Mouse (Mus musculus) frontal cortex, adult (tissue): ENCODE data around the gene Serpina9.
A peak's percentile ranks its signal among the peaks of the same experiment; 100 is the strongest.

Experiments
- ATAC-seq: cut with Nextera tagmentation; 2 replicates; pipeline ENCODE4 v1.9.2; 2017; ENCODE audit warnings: mild to moderate bottlenecking, moderate library complexity, mixed read lengths; ENCODE audit not compliant: low TSS enrichment

Serpina9 gene

DNA sequence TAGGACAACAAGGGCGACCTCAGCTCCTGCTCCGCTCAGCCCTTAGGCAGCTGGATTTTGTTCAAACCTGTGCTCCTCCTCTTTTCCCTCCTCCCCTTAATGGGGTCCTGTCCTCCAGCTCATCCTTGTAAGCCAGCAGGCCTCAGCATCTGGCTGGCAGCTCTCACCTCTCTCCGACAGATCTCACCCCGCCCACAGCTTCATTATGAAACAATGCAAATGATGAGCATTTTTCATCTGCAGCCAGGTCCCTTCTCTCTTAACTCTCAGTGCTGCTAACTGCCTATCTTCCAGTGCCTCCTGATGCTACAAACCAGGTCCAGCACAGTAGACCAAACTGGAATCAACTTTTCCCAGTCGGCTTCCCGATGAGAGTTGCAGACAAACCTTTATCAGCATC lies at the start of gene Serpina9:
TSS of gene Serpina9 (minus strand) at position 136 of the 400 bp plus-strand sequence.
- peak; percentile 82 for ATAC-seq

DNA sequence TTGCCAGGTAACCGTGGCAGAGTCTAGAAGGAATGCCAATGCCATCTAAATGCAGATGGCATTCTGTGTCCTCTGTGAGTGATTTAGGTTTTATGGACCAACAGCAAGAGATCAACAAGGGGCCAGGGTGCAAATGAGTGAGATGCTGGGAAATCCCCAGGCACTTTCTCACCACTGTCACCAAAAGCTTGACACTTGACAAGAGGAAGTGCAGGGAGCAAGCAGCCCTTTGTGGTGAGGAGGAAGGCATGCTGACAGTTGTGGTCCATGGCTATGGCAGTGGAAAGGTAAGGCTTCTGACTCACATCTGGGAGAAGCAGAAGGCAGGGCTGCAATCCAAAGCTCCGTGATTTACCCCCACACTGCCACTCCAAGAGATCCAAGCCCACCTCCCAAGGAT lies 48.3 kb upstream of the Serpina9 start:
- ATAC-seq: no peak

- peak; percentile 50 for ATAC-seq
These were observed 46.6 kb upstream of the Serpina9 start for GRCm38 (mm10) chr12:104060126-104060525.

DNA sequence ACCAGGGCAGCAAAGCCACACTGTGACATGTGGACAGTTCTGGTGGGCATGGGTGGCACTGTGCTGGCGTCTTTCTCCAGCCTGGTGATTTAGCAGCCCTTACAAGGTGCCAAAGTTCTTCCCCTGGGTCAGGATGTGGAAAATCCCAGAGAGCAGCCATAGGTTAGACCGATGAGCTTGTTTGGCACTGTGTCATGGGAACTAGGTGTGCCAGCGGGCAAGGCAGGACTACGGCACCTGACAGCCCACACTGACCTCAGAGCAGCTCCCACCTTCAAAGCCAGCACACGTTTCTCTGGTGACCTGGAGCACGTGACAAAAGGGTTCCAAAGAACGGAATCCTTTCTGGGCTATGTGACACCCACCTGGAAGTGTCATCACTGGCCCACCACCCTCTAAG lies 44.0 kb upstream of the Serpina9 start:
- no peak for ATAC-seq

DNA sequence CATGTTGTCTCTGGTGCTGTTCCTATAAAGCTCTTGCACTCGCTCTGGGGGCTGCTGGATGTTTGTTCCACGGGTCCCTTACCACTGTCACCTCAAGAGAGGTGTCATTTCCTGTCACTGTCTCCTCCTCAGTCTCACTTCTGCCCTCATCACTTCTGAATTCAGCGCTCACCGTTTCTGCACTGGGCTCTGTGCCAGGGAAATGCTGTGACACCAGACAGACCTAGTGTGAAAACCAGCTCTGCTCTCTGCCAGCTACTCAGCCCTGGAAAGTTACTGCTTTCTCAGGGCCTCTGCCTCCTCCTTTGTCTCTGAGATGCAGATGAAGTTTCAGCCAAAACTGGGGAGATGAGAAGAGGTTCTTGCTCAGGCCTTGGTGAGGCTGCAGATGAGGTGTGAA lies 43.5 kb upstream of the Serpina9 start:
- ATAC-seq: peak; percentile 88

- no peak for ATAC-seq
These were observed 42.2 kb upstream of the Serpina9 start for GRCm38 (mm10) chr12:104055755-104056154.

GRCm38 (mm10) chr12:104053995-104054394 lies 40.4 kb upstream of the Serpina9 start:
- ATAC-seq: no peak

DNA sequence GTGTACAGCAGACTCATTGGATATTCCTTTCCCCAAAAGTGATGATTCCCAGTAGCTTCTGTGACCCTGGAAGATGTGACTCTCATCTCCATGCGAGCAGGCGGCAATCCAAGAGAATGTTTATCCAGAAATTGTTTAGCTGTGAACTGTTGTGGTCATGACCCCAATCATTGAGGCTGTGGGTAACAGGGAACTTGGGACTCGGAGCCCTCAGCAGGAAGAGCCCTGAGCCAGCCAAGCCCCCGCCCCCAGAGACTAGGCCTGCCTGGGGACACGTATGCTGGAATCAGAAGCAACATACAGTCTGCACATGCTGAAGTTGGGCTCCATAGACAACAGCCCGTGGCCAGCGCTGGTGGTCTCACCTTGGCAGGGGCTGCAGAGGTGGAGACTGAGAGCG lies 32.2 kb upstream of the Serpina9 start:
- ATAC-seq: no peak

DNA sequence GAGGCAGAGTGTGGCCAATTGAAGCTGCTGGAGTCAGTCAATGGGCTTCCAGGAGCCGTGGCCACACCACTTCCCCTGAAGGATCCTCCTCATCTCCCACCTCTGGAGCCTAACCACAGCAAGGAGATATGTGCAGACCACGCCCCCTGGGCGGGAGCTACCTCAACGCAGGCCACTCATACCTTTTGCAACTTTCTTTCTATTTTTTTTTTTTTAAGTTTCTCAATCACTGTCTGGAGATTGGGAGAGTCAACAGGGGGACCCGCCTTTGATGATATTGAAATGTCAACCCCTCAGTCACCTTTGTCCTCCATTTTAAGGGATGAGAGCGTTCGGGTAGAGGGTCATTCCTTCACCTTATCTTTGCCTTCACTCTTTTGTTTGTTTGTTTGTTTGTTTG lies 30.8 kb upstream of the Serpina9 start, which contains the start of gene Serpina12:
TSS of gene Serpina12 (minus strand) at position 101 of the 400 bp plus-strand sequence.
- ATAC-seq: no peak

DNA sequence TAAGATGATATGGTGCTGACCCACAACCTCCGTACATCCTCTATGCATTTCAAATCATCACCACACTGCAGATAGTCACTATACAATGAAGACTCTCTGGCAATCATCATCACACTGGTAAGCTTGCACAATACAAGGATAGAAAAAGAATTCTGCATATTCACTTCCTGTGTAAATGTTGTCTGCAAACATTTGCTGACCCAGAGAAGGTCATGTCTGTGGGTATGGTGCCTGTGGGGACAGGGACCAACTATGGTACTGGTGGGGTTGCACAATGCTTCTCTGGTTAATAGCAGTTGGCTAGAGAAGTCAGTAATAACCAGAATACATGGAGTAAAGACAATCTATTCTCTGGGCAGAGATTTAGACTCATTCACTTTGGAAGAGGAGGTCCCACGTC lies 29.2 kb upstream of the Serpina9 start:
- no peak for ATAC-seq

DNA sequence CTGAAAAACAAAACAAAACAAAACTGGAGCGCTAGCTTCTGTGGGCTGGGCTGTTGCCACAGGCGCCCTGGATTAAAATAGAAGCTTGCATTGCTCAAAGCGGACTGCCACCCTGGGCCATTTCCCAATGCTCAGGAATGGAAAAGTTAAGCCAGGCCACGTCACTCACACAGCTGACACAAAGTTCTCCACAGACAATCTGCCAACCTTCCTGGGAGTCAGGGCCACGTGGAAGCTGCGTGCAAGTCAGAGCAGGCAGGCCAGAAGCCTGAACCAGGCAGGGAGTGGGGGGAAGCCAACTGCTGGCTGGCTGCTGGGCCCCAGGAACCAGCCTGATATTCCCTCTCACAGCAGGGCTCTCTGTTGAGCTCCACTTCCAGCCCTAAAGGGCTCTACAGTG lies 27.8 kb upstream of the Serpina9 start:
- peak; percentile 47; the same call in 1 of the 2 replicates for ATAC-seq

DNA sequence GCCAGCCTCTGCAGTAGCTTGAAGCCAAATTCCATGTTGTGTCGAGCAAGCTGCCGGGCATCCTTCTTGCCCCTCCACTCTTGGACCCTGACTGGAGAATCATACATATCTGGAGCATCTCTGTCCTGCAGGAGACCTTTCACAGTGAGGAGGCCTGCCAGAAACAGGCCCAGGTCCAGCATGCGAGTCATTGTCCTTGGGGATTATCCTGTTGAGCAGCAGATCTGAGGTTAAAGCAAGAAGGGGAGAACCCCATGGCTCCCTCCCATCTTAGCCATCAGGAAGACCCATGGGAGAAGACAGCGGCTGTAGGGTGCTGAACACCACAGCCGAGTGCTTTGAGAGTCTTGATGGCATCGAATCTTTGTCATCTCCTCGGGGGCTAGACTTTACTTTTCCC lies 24.6 kb upstream of the Serpina9 start:
- ATAC-seq: no peak

- no peak for ATAC-seq
These were observed 20.2 kb upstream of the Serpina9 start for GRCm38 (mm10) chr12:104033752-104034151.

DNA sequence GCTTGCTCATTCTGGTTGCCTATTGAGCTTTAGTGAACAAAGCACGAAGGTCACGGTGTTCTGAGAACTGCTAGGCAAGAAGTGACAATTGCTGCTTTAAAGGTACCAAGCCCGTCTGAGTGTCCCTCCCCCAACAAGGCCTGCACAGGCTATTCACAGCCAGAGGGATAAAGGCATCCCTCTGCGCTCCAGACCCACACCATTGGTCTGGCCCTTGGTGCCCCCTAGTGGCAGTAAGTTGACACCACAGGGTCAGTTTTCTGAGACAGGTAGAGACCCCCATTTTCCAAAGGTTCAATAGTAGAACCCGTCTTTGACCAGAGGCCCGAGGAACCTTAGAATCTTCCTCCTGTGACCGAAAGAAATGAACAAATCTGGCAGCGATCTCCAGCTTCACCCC lies 16.4 kb upstream of the Serpina9 start:
- no peak for ATAC-seq

DNA sequence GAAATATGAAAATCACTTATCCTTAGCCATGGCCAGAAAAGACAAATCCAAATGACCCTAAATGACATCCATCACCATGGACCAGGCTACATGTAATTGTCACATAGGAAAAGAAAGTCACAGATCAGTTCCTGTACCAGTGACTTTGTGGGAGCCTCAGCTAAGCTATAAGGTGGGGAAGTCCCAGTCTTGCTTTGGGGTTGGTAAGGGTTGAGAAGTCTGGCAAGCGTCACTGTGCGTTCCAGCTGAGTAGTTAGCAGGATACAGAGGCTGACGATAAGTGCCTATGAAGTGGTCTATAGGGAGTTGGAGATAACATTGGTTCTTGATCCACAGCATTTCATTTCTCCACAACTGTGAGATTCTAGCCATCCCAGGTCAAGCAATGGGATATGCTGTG lies 1.7 kb upstream of the Serpina9 start:
- no peak for ATAC-seq

- no peak for ATAC-seq
These were observed 8.9 kb downstream of the Serpina9 start for GRCm38 (mm10) chr12:104004689-104005088.

- ATAC-seq: no peak
These were observed 10.3 kb downstream of the Serpina9 start for GRCm38 (mm10) chr12:104003238-104003612.

GRCm38 (mm10) chr12:104002569-104003237 lies 10.9 kb downstream of the Serpina9 start:
- no peak for ATAC-seq

GRCm38 (mm10) chr12:104000594-104000993 lies 13.0 kb downstream of the Serpina9 start:
- ATAC-seq: no peak

DNA sequence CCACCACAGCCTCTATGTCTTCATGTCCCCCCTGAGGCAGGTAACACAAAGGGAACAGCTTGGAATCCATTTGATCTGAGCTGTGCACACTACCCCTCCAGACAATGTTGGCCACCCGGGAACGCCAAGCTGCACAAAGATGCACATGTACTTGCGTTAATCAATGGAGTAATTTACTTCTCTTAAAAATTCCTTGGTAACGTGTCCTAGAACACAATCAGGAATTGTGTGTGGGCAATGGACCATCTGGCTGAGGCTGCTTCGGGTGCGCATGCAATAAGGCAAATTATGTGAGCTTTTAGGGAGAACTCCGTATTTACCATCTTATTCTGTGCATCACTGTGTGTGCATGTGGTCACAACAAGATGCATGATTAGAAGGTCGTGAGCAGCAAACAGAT lies 13.9 kb downstream of the Serpina9 start:
- ATAC-seq: 0 out of 2 replicates have a peak, but pooled peaks have one; percentile 27

DNA sequence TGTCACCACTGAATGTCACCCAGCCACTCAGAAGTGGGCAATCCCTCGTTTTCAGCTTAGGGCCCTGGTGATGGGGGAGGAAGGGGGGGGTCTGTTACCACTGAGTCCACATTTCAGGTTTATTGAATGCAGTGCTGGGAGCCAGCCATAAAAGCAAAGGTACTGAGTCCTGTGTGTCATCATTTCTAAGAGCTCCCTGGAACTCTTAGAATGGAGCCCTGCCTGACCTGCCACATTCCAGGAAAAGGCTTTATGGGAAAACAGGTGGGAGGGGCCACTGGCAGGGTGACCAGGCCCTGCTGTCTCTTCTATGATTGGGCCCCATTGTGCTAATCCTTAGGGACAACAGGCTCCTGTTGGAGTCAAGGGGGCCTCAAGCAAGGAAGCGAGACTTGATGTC lies 17.0 kb downstream of the Serpina9 start:
- no peak for ATAC-seq

GRCm38 (mm10) chr12:103995292-103996072 lies 18.1 kb downstream of the Serpina9 start:
- ATAC-seq: peak; percentile 68; the same call in 1 of the 2 replicates

- peak; percentile 75 for ATAC-seq
These were observed 20.6 kb downstream of the Serpina9 start for GRCm38 (mm10) chr12:103992945-103993344.
